Mouse (Mus musculus) heart, embryonic 11.5 days (tissue): ENCODE results near the gene Fam166b. TPM values are rescaled to one million over a fixed set of nuclear protein-coding genes. Genes with fewer than 3 reads are reported as not detected.

Experiments used
- ATAC-seq: fragments of 200-750 bp; cut with Nextera tagmentation; replicated peaks from 2 replicates; pipeline ENCODE4 v1.8.0; 2017; ENCODE audit warnings: moderate library complexity; ENCODE audit not compliant: insufficient number of reproducible peaks, low FRiP score, low TSS enrichment
- H3K27ac ChIP-seq: fragments of 300-500 bp; sonication (generic); 2 replicates; pipeline ENCODE4 v1.5.1; 2014; ENCODE audit warnings: mild to moderate bottlenecking, low read depth, low read length
- H3K27me3 ChIP-seq: fragments of 300-500 bp; sonication (generic); 2 replicates; pipeline ENCODE4 v1.6.1; 2014; ENCODE audit warnings: mild to moderate bottlenecking, low read length, mixed read lengths; ENCODE audit not compliant: control insufficient read depth, insufficient read depth
- H3K36me3 ChIP-seq: fragments of 300-500 bp; sonication (generic); 2 replicates; pipeline ENCODE4 v1.6.1; 2014; ENCODE audit warnings: mild to moderate bottlenecking, low read length, moderate library complexity, mixed read lengths; ENCODE audit not compliant: control insufficient read depth, insufficient read depth
- H3K4me1 ChIP-seq: fragments of 300-500 bp; sonication (generic); 2 replicates; pipeline ENCODE4 v1.6.1; 2014; ENCODE audit warnings: low read length; ENCODE audit not compliant: control insufficient read depth, insufficient read depth
- H3K4me2 ChIP-seq: fragments of 300-500 bp; sonication (generic); 2 replicates; pipeline ENCODE4 v1.6.1; 2014; ENCODE audit warnings: mild to moderate bottlenecking, moderate library complexity
- H3K4me3 ChIP-seq: fragments of 300-500 bp; sonication (generic); 2 replicates; pipeline ENCODE4 v1.5.1; 2014; ENCODE audit warnings: low read depth, low read length
- H3K9ac ChIP-seq: fragments of 300-500 bp; sonication (generic); 2 replicates; pipeline ENCODE4 v1.6.1; 2014; ENCODE audit warnings: mild to moderate bottlenecking, low read depth, low read length, moderate library complexity
- H3K9me3 ChIP-seq: fragments of 300-500 bp; sonication (generic); replicated peaks from 2 replicates; pipeline ENCODE4 v1.6.1; 2016; ENCODE audit warnings: low read length; ENCODE audit not compliant: control insufficient read depth
- WGBS: fragments of 180-500 bp; shearing (Covaris S2); extraction: QIAGEN DNeasy Blood & Tissue Kit; methylation state at CpG from one replicate; pipeline ENCODE4 v1.1.7; 2014; ENCODE audit not compliant: insufficient replicate concordance; 5-methylcytosine and 5-hydroxymethylcytosine counted together
- polyA plus RNA-seq: library from polyadenylated mRNA; unstranded; fragments of >200 nt; fragmentation: Nextera tagmentation; extraction: Ambion mirVana; gene quantifications from 2 replicates; pipeline ENCODE4 v1.2.1, GENCODE M21; 2014

Gene Fam166b
- polyA plus RNA-seq, 1 experiment from 2014 or later: 0.23 TPM

- no peak overlapping the region for H3K9ac ChIP-seq
- H3K9me3 ChIP-seq: no peaks in the 10 kb centered on the region
- H3K4me2 ChIP-seq: no peak overlapping the region
- no peaks in the 10 kb centered on the region for H3K36me3 ChIP-seq
- H3K27ac ChIP-seq: no peak overlapping the region
- peaks cover 36% of the 10 kb centered on the region for H3K27me3 ChIP-seq
- no peak overlapping the region for H3K4me3 ChIP-seq
- H3K4me1 ChIP-seq: 0 out of 2 replicates have a peak, but pooled peaks cover 5% of the 10 kb centered on the region
- no peak for ATAC-seq
- WGBS: 15% methylated on average over 8 of the region's 8 CpGs
Observed at GRCm38 (mm10) chr4:43457124-43457523, 28.2 kb upstream of the Fam166b start.

DNA sequence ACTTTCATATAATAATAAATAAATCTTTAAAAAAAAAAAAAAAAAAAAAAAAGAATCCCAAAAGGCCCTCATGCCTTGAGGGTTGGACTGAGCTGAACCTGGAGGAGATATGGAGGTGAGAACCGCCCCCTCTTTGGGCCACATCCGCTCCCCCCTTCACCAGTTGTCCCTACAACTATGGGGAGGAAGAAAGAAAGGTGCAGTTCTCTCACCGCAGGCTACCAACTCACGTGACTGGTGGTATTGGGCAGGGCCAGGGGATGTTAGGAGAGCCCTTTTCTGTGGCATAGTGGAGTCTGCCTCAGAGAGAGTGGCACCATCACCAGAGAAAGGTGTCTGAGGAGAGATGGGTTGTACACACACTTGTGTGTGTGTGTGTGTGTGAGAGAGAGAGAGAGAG lies 27.5 kb upstream of the Fam166b start:
- H3K9ac ChIP-seq: no peak overlapping the region
- H3K9me3 ChIP-seq: no peaks in the 10 kb centered on the region
- no peak overlapping the region for H3K4me3 ChIP-seq
- H3K36me3 ChIP-seq: no peaks in the 10 kb centered on the region
- 16% methylated on average over 4 of the region's 4 CpGs for WGBS
- no peak overlapping the region for H3K27ac ChIP-seq
- peaks cover 40% of the 10 kb centered on the region for H3K27me3 ChIP-seq
- H3K4me1 ChIP-seq: 0 out of 2 replicates have a peak, but pooled peaks cover 5% of the 10 kb centered on the region
- no peak overlapping the region for H3K4me2 ChIP-seq
- ATAC-seq: no peak

- ATAC-seq: no peak
- no peaks in the 10 kb centered on the region for H3K9me3 ChIP-seq
- H3K9ac ChIP-seq: no peak within 1 kb of the TSS
- H3K27me3 ChIP-seq: peaks cover 40% of the 10 kb centered on the region
- H3K4me1 ChIP-seq: 0 out of 2 replicates have a peak, but pooled peaks cover 5% of the 10 kb centered on the region
- H3K27ac ChIP-seq: no peak within 1 kb of the TSS
- H3K36me3 ChIP-seq: no peaks in the 10 kb centered on the region
- H3K4me2 ChIP-seq: peak within 1 kb of the TSS; percentile 58
- 29% methylated on average over 20 of the region's 20 CpGs for WGBS
- H3K4me3 ChIP-seq: peak within 1 kb of the TSS; percentile 21
Observed at GRCm38 (mm10) chr4:43454041-43454836, 25.3 kb upstream of the Fam166b start, which contains the start of gene Cd72. Cd72 (minus strand) TSS chr4:43454628.

DNA sequence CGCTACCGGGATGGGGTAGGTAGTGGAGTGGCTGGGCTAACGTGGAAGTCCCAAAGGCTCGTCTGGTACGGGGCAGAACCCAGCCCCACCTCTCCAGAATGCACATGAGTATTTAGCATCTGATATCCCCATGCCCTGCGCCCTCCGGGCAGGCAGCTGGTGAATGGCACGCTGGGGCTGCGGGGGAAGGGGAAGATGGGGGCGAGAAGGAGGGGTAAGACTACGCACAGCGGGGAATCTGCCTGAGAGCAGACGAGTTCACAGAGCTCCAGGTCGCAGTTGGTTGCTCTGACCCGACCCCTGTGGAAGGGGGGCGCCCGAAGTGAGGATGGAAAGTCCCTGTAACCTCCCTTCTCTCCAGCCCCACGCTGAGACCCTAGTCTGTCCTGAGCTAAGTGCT lies 24.5 kb upstream of the Fam166b start:
- no peaks in the 10 kb centered on the region for H3K36me3 ChIP-seq
- H3K27ac ChIP-seq: no peak overlapping the region
- peaks cover 40% of the 10 kb centered on the region for H3K27me3 ChIP-seq
- H3K4me2 ChIP-seq: peak overlapping the region; percentile 58
- under 1% methylated on average over 18 of the region's 18 CpGs for WGBS
- ATAC-seq: no peak
- H3K9me3 ChIP-seq: no peaks in the 10 kb centered on the region
- no peak overlapping the region for H3K9ac ChIP-seq
- H3K4me1 ChIP-seq: 0 out of 2 replicates have a peak, but pooled peaks cover 5% of the 10 kb centered on the region
- H3K4me3 ChIP-seq: peak overlapping the region; percentile 21

DNA sequence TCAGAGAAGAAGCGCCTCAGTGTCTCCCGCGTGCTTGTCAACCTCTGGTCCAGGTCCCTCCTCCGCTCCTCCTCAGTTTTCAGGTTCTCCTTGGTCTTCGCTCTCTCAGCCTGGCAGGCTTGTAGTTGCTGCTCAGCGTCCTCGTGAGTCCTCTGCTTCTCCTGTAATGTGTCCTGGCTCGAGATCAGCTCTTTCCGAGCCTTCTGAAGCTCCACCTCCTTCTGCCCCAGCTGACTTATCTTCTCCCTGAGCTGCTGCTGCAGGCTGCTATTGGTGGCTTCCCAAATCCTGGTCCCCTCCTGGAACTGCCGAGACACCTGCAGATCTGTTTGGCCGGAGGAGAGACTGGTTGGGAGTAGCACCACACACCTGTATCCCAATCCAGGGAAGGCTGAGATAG lies 23.4 kb upstream of the Fam166b start:
- WGBS: 38% methylated on average over 11 of the region's 11 CpGs
- Histone ChIP-seq H3K27me3 (peaks cover 40% of the 10 kb centered on the region), H3K36me3 (peaks cover 1% of the 10 kb centered on the region; the same call in 1 of the 2 replicates), H3K9ac (no peak overlapping the region), H3K4me1 (0 out of 2 replicates have a peak, but pooled peaks cover 5% of the 10 kb centered on the region), H3K4me2 (no peak overlapping the region), H3K4me3 (no peak overlapping the region), H3K9me3 (no peaks in the 10 kb centered on the region), H3K27ac (no peak overlapping the region)
- ATAC-seq: no peak

DNA sequence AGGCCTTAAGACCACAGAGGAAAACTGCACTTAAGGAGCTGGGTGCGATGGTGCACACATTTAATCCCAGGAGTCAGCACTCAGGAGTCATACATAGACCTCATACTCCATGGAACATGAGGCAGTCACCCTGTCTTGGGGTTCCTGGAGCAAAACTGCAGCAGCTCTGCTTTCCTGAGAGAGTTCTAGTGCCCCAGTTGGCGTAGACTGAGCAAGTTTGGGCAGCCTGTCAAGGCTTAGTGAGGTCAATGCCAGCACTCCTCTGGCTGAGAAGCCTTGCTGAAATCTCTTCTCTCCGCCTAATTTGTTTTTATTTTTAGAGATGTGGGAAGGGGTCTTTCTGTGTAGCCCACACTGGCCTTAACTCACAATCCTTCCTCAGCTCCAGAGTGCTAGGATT lies 19.6 kb upstream of the Fam166b start:
- 87% methylated on average over 3 of the region's 3 CpGs for WGBS
- Histone ChIP-seq H3K4me3 (no peak overlapping the region), H3K4me2 (no peak overlapping the region), H3K27ac (no peak overlapping the region), H3K9me3 (no peaks in the 10 kb centered on the region), H3K9ac (no peak overlapping the region), H3K36me3 (peaks cover 16% of the 10 kb centered on the region), H3K27me3 (peaks cover 17% of the 10 kb centered on the region), H3K4me1 (peaks cover 12% of the 10 kb centered on the region)
- no peak for ATAC-seq

DNA sequence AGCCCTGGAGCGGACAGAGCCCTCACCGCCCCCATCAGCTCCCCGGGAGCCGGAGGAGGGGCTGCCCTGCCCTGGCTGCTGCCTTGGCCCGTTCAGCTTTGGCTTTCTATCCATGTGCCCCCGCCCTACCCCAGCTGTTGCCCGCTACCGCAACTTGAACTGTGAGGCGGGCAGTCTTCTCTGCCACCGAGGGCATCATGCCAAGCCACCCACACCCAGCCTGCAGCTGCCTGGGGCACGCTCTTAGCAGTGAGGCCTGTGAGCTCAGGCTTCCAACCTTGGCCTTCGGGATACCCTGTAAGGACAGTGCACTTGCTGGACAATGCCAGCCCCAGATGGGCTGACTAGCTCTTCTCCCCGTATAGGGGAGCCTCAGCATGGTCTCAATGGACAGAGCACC lies 18.3 kb upstream of the Fam166b start:
- H3K4me2 ChIP-seq: no peak overlapping the region
- H3K9ac ChIP-seq: no peak overlapping the region
- peaks cover 16% of the 10 kb centered on the region for H3K36me3 ChIP-seq
- peaks cover 6% of the 10 kb centered on the region for H3K27me3 ChIP-seq
- ATAC-seq: no peak
- peaks cover 10% of the 10 kb centered on the region for H3K4me1 ChIP-seq
- H3K9me3 ChIP-seq: no peaks in the 10 kb centered on the region
- H3K27ac ChIP-seq: no peak overlapping the region
- H3K4me3 ChIP-seq: no peak overlapping the region
- 93% methylated on average over 13 of the region's 13 CpGs for WGBS

GRCm38 (mm10) chr4:43443511-43443910 lies 14.6 kb upstream of the Fam166b start:
- peak overlapping the region; percentile 96 for H3K9ac ChIP-seq
- peaks cover 16% of the 10 kb centered on the region for H3K36me3 ChIP-seq
- H3K27ac ChIP-seq: peak overlapping the region; percentile 94
- H3K27me3 ChIP-seq: no peaks in the 10 kb centered on the region
- peak overlapping the region; percentile 96 for H3K4me3 ChIP-seq
- peaks cover 10% of the 10 kb centered on the region for H3K4me1 ChIP-seq
- H3K4me2 ChIP-seq: peak overlapping the region; percentile 98
- H3K9me3 ChIP-seq: no peaks in the 10 kb centered on the region
- ATAC-seq: peak; percentile 8; the same call in 1 of the 2 replicates
- WGBS: 3% methylated on average over 28 of the region's 28 CpGs
